Mouse (Mus musculus) heart, adult 2 months (tissue): Measurements from ENCODE around the gene Nrxn3.

Source experiments
- CTCF ChIP-seq: fragments of 200-600 bp; IDR thresholded peaks from 2 replicates; pipeline ENCODE4 v1.8.1; 2022; ENCODE audit warnings: antibody characterized with exemption, mild to moderate bottlenecking, moderate library complexity
- POLR2A ChIP-seq: fragments of 200-500 bp; IDR thresholded peaks from 2 replicates; pipeline ENCODE4 v1.6.1; 2011; ENCODE audit warnings: mild to moderate bottlenecking, low read depth, low read length, control low read depth; ENCODE audit not compliant: insufficient read depth

- TF ChIP-seq CTCF (no peak), POLR2A (no peak)
These were observed 560.0 kb downstream of the Nrxn3 start for GRCm38 (mm10) chr12:89282362-89283343.
